Mouse (Mus musculus) lung, postnatal 0 days (tissue): ENCODE measurements at regions not wholly inside any gene's neighbourhood (a gene's known extent, or its start where the extent isn't known, plus 50 kb on each side); places are given as distances from the start of the nearest gene placed in this dataset.

Experiments used
- ATAC-seq: fragments of 200-750 bp; cut with Nextera tagmentation; 2 replicates; pipeline ENCODE4 v1.8.0; 2017; ENCODE audit warnings: moderate library complexity
- DNase-seq: peaks from one replicate; pipeline ENCODE4 v3.0.0-alpha.2; 2016; ENCODE audit warnings: low spot score
- H3K27ac ChIP-seq: fragments of 300-500 bp; sonication (generic); 2 replicates; pipeline ENCODE4 v1.5.1; 2014; ENCODE audit warnings: antibody characterized with exemption, mild to moderate bottlenecking, low read length, mixed read lengths
- H3K27me3 ChIP-seq: fragments of 300-500 bp; sonication (generic); replicated peaks from 2 replicates; pipeline ENCODE4 v1.6.1; 2014; ENCODE audit warnings: low read length, mixed read lengths; ENCODE audit not compliant: insufficient read depth
- H3K36me3 ChIP-seq: fragments of 300-500 bp; sonication (generic); 2 replicates; pipeline ENCODE4 v1.6.1; 2014; ENCODE audit warnings: low read length, mixed read lengths; ENCODE audit not compliant: insufficient read depth
- H3K4me1 ChIP-seq: fragments of 300-500 bp; sonication (generic); 2 replicates; pipeline ENCODE4 v1.6.1; 2014; ENCODE audit warnings: antibody characterized with exemption, low read depth, low read length, mixed read lengths; ENCODE audit not compliant: insufficient read depth
- H3K4me2 ChIP-seq: fragments of 300-500 bp; sonication (generic); replicated peaks from 2 replicates; pipeline ENCODE4 v1.6.1; 2014; ENCODE audit warnings: low read depth, mild to moderate bottlenecking, low read length, moderate library complexity, mixed read lengths
- H3K4me3 ChIP-seq: fragments of 300-500 bp; sonication (generic); 2 replicates; pipeline ENCODE4 v1.5.1; 2014; ENCODE audit warnings: low read depth, low read length
- H3K9ac ChIP-seq: fragments of 300-500 bp; sonication (generic); replicated peaks from 2 replicates; pipeline ENCODE4 v1.6.1; 2014; ENCODE audit warnings: low read depth, mild to moderate bottlenecking
- H3K9me3 ChIP-seq: fragments of 300-500 bp; sonication (generic); 2 replicates; pipeline ENCODE4 v1.6.1; 2016; ENCODE audit warnings: low read length, mixed read lengths
- CTCF ChIP-seq: IDR thresholded peaks from 2 replicates; pipeline ENCODE4 v1.5.1; 2016; ENCODE audit warnings: antibody characterized with exemption, mild to moderate bottlenecking
- EP300 ChIP-seq: IDR thresholded peaks from 2 replicates; pipeline ENCODE4 v1.6.1; 2016; ENCODE audit warnings: antibody characterized with exemption, mild to moderate bottlenecking, control low read depth
- WGBS: fragments of 180-500 bp; shearing (Covaris S2); extraction: QIAGEN DNeasy Blood & Tissue Kit; methylation state at CpG from one replicate; pipeline ENCODE4 v1.1.7; 2014; 5-methylcytosine and 5-hydroxymethylcytosine counted together

DNA sequence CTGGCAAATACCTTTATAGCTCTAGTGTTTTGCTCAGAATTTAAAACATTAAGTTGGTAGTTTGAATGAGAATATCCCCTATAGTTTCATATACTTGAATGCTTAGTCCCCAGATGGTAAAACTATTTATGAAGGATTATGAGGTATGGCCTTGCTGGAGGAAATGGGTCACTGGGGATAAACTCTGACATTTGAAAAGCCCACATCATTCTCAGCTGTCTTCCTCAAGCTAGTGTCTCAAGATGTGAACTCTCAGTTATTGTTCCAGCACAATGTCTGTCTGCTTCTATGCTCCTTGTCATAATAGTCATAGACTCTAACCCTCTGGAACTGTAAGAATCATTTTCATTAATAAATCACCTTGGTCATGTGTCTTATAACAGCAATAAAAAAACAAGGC is 2004.1 kb upstream of the Gm8797 start:
- Histone ChIP-seq H3K4me2 (no peak overlapping the region), H3K4me3 (no peak overlapping the region), H3K27ac (no peak overlapping the region), H3K36me3 (no peaks in the 10 kb centered on the region), H3K27me3 (no peaks in the 10 kb centered on the region), H3K9me3 (no peaks in the 10 kb centered on the region), H3K9ac (no peak overlapping the region), H3K4me1 (no peaks in the 10 kb centered on the region)
- ATAC-seq: no peak
- no peak for TF ChIP-seq EP300
- no peak for TF ChIP-seq CTCF
- DNase-seq: no peak

- Histone ChIP-seq H3K4me3 (no peak overlapping the region), H3K27ac (no peak overlapping the region), H3K27me3 (no peaks in the 10 kb centered on the region), H3K9ac (no peak overlapping the region), H3K4me1 (no peaks in the 10 kb centered on the region), H3K36me3 (no peaks in the 10 kb centered on the region), H3K9me3 (no peaks in the 10 kb centered on the region), H3K4me2 (no peak overlapping the region)
- TF ChIP-seq CTCF (peak; percentile 74), EP300 (no peak)
- WGBS: 8% methylated on average over 5 of the region's 5 CpGs
- no peak for ATAC-seq
- peak; percentile 19 for DNase-seq
Measured at GRCm38 (mm10) chr3:3751596-3752251, 1998.9 kb upstream of the Gm8797 start.

DNA sequence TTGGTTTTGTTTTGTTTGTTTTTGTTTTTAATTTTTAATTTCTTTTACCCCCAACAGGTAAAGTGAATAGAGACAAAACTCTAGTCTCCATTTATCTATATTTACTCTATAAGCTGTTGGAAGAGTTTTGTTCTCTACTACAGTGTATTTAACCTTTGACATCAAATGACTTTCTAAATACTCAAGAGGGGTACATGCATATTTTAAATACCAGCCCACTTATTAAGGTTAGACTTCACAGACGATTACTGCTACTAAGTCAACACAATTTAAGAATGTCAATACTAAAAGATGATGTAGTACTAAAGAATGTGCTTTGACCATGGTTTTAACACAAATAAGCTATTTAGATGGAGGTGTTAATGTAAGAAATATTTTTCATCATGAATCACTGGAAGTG is 1989.3 kb upstream of the Gm8797 start:
- no peaks in the 10 kb centered on the region for H3K27me3 ChIP-seq
- no peak overlapping the region for H3K4me3 ChIP-seq
- no peaks in the 10 kb centered on the region for H3K36me3 ChIP-seq
- DNase-seq: peak; percentile 53
- TF ChIP-seq CTCF: no peak
- TF ChIP-seq EP300: peak; percentile 96
- H3K4me2 ChIP-seq: no peak overlapping the region
- ATAC-seq: peak; percentile 70
- whole genome bisulfite sequencing: 13% methylated on average over 1 of the region's 1 CpGs
- no peak overlapping the region for H3K9ac ChIP-seq
- no peak overlapping the region for H3K27ac ChIP-seq
- H3K9me3 ChIP-seq: no peaks in the 10 kb centered on the region
- H3K4me1 ChIP-seq: no peaks in the 10 kb centered on the region

- WGBS: 78% methylated on average over 3 of the region's 3 CpGs
- TF ChIP-seq CTCF: no peak
- TF ChIP-seq EP300: no peak
- H3K4me1 ChIP-seq: no peaks in the 10 kb centered on the region
- H3K27ac ChIP-seq: no peak overlapping the region
- DNase-seq (no peak), ATAC-seq (no peak)
- no peaks in the 10 kb centered on the region for H3K27me3 ChIP-seq
- no peaks in the 10 kb centered on the region for H3K9me3 ChIP-seq
- H3K36me3 ChIP-seq: no peaks in the 10 kb centered on the region
- H3K4me2 ChIP-seq: no peak overlapping the region
- no peak overlapping the region for H3K9ac ChIP-seq
- H3K4me3 ChIP-seq: no peak overlapping the region
Measured at GRCm38 (mm10) chr3:3784200-3784599, 1966.4 kb upstream of the Gm8797 start.

DNA sequence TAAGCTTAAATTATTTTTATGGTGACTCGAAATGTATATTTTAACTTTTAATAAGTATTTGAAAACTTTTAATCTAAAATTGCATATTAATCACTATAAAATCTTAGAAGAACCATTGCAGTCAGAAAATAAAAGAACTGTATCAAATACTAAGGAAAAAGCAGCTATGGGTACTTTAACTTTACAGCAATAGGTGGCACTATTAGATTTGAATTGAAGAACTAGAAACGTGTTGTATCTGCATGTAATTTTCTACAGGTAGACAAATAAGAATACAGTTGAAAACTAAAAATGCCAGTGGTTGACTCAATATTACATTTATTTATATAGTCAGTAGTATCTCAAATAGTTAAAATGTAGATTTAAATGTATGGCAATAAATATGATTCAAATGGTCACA is 1964.6 kb upstream of the Gm8797 start:
- WGBS: 52% methylated on average over 2 of the region's 2 CpGs
- no peaks in the 10 kb centered on the region for H3K9me3 ChIP-seq
- DNase-seq: no peak
- H3K4me2 ChIP-seq: no peak overlapping the region
- no peaks in the 10 kb centered on the region for H3K4me1 ChIP-seq
- no peaks in the 10 kb centered on the region for H3K27me3 ChIP-seq
- H3K36me3 ChIP-seq: no peaks in the 10 kb centered on the region
- H3K9ac ChIP-seq: no peak overlapping the region
- TF ChIP-seq EP300: no peak
- no peak for TF ChIP-seq CTCF
- no peak for ATAC-seq
- H3K4me3 ChIP-seq: no peak overlapping the region
- no peak overlapping the region for H3K27ac ChIP-seq

DNA sequence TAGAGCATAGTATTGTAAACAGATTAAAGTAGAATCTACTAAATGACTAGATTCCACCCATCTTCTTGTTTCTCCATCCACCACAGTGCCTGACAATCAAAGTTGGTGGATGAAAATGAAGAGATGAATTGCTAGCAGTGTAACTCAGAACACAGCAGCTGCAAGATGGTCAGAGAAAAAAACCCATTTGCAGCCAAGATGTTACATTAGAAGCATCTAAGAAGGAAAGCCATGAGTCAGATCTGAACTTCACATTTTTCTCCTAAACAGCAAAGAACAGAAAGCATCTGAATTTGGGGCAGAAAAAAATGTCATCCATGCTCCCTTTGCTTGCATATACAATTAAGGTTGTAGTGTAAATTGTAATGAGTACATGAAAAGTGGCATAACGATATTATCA is 1942.8 kb upstream of the Gm8797 start:
- no peak overlapping the region for H3K4me3 ChIP-seq
- H3K27me3 ChIP-seq: no peaks in the 10 kb centered on the region
- H3K9me3 ChIP-seq: no peaks in the 10 kb centered on the region
- no peaks in the 10 kb centered on the region for H3K4me1 ChIP-seq
- TF ChIP-seq EP300 (no peak), CTCF (no peak)
- no peaks in the 10 kb centered on the region for H3K36me3 ChIP-seq
- no peak overlapping the region for H3K27ac ChIP-seq
- H3K9ac ChIP-seq: no peak overlapping the region
- DNase-seq (no peak), ATAC-seq (no peak)
- H3K4me2 ChIP-seq: no peak overlapping the region
- WGBS: 71% methylated on average over 1 of the region's 1 CpGs

DNA sequence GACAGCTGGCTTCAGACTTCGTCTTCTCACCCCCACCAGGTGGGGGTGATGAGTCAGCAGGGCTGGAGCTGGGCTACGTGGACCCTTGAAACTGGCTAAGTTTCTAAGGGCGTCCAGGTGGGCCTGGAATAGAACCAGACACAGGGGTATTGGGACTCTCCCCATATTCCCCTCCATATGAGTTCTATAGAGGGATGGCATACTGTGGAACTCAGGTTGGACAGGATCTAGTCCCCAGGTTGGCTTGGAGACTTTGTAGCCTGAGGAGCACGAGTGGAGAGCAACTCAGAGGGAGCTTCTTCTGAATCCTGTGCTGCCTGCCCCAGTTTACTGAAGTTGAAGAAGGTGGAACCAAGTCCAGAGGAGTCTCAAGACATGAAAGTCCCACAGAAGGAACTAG is 1921.6 kb upstream of the Gm8797 start:
- 53% methylated on average over 4 of the region's 4 CpGs for WGBS
- no peak overlapping the region for H3K9ac ChIP-seq

More for the DNA sequence above, 1921.6 kb upstream of the Gm8797 start:
- no peaks in the 10 kb centered on the region for H3K36me3 ChIP-seq
- no peaks in the 10 kb centered on the region for H3K27me3 ChIP-seq
- H3K9me3 ChIP-seq: no peaks in the 10 kb centered on the region
- ATAC-seq: no peak
- TF ChIP-seq EP300 (no peak), CTCF (no peak)
- H3K4me2 ChIP-seq: no peak overlapping the region
- H3K4me1 ChIP-seq: no peaks in the 10 kb centered on the region
- no peak overlapping the region for H3K4me3 ChIP-seq
- no peak for DNase-seq
- H3K27ac ChIP-seq: no peak overlapping the region
